Mouse (Mus musculus) olfactory bulb, adult 2 months (tissue): ENCODE data around the gene Uckl1.

Experiments used
- CTCF ChIP-seq: fragments of 200-500 bp; IDR thresholded peaks from 2 replicates; pipeline ENCODE4 v1.5.1; 2012; ENCODE audit warnings: low read depth, mild to moderate bottlenecking, low read length, moderate library complexity; ENCODE audit not compliant: insufficient read depth
- POLR2A ChIP-seq: fragments of 200-500 bp; IDR thresholded peaks from 2 replicates; pipeline ENCODE4 v1.6.1; 2012; ENCODE audit warnings: mild to moderate bottlenecking, low read depth, low read length, moderate library complexity; ENCODE audit not compliant: insufficient read depth

DNA sequence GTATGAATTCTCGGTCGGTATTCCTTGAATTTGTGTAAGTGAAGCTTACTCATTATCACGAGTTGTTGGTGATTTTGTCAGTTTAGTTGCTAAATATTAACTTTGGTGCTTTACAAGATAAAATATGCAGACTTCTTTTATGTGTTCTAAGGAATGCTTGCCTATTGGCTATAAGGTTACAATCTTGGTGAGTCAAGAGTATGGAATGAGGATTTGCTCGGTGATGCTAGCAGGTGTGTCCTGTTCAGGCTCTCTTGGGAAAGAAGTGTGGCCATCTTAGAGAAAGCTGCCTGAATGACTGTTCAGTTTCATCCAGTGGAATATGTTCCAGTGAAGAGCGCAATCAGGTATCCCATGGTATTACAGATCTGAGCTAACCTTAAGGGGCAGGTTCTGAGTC, 59.2 kb downstream of the Uckl1 start:
- no peak for TF ChIP-seq CTCF
- no peak for TF ChIP-seq POLR2A
